Mouse (Mus musculus): ENCODE results near the gene Spata2l.
"Not testable (repeated sequence)": the region's sequence is repeated elsewhere in the genome, so short reads cannot be mapped to it uniquely, and the experiment has no call there.

Gene Spata2l

GRCm38 (mm10) chr8:123245543-123245942 lies 9.5 kb upstream of the Spata2l start:
- no peak for DNase-seq (ENCODE audit: low read depth, low spot score)

- no peak for DNase-seq (ENCODE audit: low read depth, low spot score)
Observed at GRCm38 (mm10) chr8:123244382-123244781, 8.3 kb upstream of the Spata2l start.

GRCm38 (mm10) chr8:123243053-123243452 lies 7.0 kb upstream of the Spata2l start:
- DNase-seq (ENCODE audit: low read depth, low spot score): no peak

- no peak for DNase-seq (ENCODE audit: low read depth, low spot score)
Observed at GRCm38 (mm10) chr8:123242107-123242923, 6.3 kb upstream of the Spata2l start.

- no peak for DNase-seq (ENCODE audit: low read depth, low spot score)
Observed at GRCm38 (mm10) chr8:123239398-123239797, 3.4 kb upstream of the Spata2l start.

GRCm38 (mm10) chr8:123234918-123235519 lies 1.0 kb downstream of the Spata2l start:
- peak; percentile 89 for DNase-seq (ENCODE audit: low read depth, low spot score)

- DNase-seq (ENCODE audit: low read depth, low spot score): no peak
Observed at GRCm38 (mm10) chr8:123233760-123234159, 2.3 kb downstream of the Spata2l start.

GRCm38 (mm10) chr8:123233300-123233699 lies 2.7 kb downstream of the Spata2l start:
- DNase-seq (ENCODE audit: low read depth, low spot score): no peak

GRCm38 (mm10) chr8:123232553-123232952 lies 3.5 kb downstream of the Spata2l start:
- DNase-seq (ENCODE audit: low read depth, low spot score): no peak

GRCm38 (mm10) chr8:123231742-123232141 lies 4.3 kb downstream of the Spata2l start:
- no peak for DNase-seq (ENCODE audit: low read depth, low spot score)

- DNase-seq (ENCODE audit: low read depth, low spot score): not testable (repeated sequence)
Observed at GRCm38 (mm10) chr8:123230326-123230725, 5.7 kb downstream of the Spata2l start.

GRCm38 (mm10) chr8:123228416-123228815 lies 7.6 kb downstream of the Spata2l start:
- no peak for DNase-seq (ENCODE audit: low read depth, low spot score)

GRCm38 (mm10) chr8:123224278-123225266 lies 11.5 kb downstream of the Spata2l start, which contains the start of gene Cdk10:
TSS of gene Cdk10 (plus strand) at chr8:123224842.
- peak; percentile 90 for DNase-seq (ENCODE audit: low read depth, low spot score)

- no peak for DNase-seq (ENCODE audit: low read depth, low spot score)
Observed at GRCm38 (mm10) chr8:123220917-123221316, 15.1 kb downstream of the Spata2l start.

- no peak for DNase-seq (ENCODE audit: low read depth, low spot score)
Observed at GRCm38 (mm10) chr8:123215430-123215829, 20.6 kb downstream of the Spata2l start.

- no peak for DNase-seq (ENCODE audit: low read depth, low spot score)
Observed at GRCm38 (mm10) chr8:123213118-123213772, 22.8 kb downstream of the Spata2l start.

- DNase-seq (ENCODE audit: low read depth, low spot score): no peak
Observed at GRCm38 (mm10) chr8:123212321-123213117, 23.5 kb downstream of the Spata2l start, which contains the start of the genes Chmp1a and Spata33. TSS of gene Chmp1a (minus strand) at chr8:123212763. TSS of gene Spata33 (plus strand) at chr8:123212832.

- no peak for DNase-seq (ENCODE audit: low read depth, low spot score)
Observed at GRCm38 (mm10) chr8:123211876-123212275, 24.2 kb downstream of the Spata2l start.

- DNase-seq (ENCODE audit: low read depth, low spot score): no peak
Observed at GRCm38 (mm10) chr8:123203571-123203970, 32.5 kb downstream of the Spata2l start.

- DNase-seq (ENCODE audit: low read depth, low spot score): no peak
Observed at GRCm38 (mm10) chr8:123202288-123202687, 33.7 kb downstream of the Spata2l start.

Measured in telencephalon, adult 2 months (tissue).